Mouse (Mus musculus) liver, embryonic 15.5 days (tissue): ENCODE data around the gene Rbm19. TPM values are rescaled to one million over a fixed set of nuclear protein-coding genes. Genes with fewer than 3 reads are reported as not detected.

Experiments
- ATAC-seq: fragments of 200-750 bp; cut with Nextera tagmentation; 2 replicates; pipeline ENCODE4 v1.8.0; 2017; ENCODE audit warnings: moderate number of reproducible peaks, mild to moderate bottlenecking, moderate library complexity; ENCODE audit not compliant: insufficient read depth
- H3K27ac ChIP-seq: fragments of 300-500 bp; sonication (generic); replicated peaks from 2 replicates; pipeline ENCODE4 v1.5.1; 2015; ENCODE audit warnings: mild to moderate bottlenecking, inconsistent platforms
- H3K27me3 ChIP-seq: fragments of 300-500 bp; sonication (generic); 2 replicates; pipeline ENCODE4 v1.6.1; 2015; ENCODE audit warnings: mild to moderate bottlenecking, inconsistent platforms
- H3K36me3 ChIP-seq: fragments of 300-500 bp; sonication (generic); replicated peaks from 2 replicates; pipeline ENCODE4 v1.6.1; 2015; ENCODE audit warnings: moderate library complexity, mild to moderate bottlenecking, inconsistent platforms
- H3K4me1 ChIP-seq: fragments of 300-500 bp; sonication (generic); replicated peaks from 2 replicates; pipeline ENCODE4 v1.6.1; 2015; ENCODE audit warnings: inconsistent platforms
- H3K4me2 ChIP-seq: fragments of 300-500 bp; sonication (generic); 2 replicates; pipeline ENCODE4 v1.6.1; 2015; ENCODE audit warnings: moderate library complexity, mild to moderate bottlenecking, inconsistent platforms
- H3K4me3 ChIP-seq: fragments of 300-500 bp; sonication (generic); replicated peaks from 2 replicates; pipeline ENCODE4 v1.5.1; 2015; ENCODE audit warnings: mild to moderate bottlenecking, inconsistent platforms
- H3K9ac ChIP-seq: fragments of 300-500 bp; sonication (generic); 2 replicates; pipeline ENCODE4 v1.6.1; 2015; ENCODE audit warnings: moderate library complexity, mild to moderate bottlenecking, inconsistent platforms
- H3K9me3 ChIP-seq: fragments of 300-500 bp; sonication (generic); replicated peaks from 2 replicates; pipeline ENCODE4 v1.6.1; 2016; ENCODE audit warnings: inconsistent platforms
- WGBS: fragments of 180-500 bp; shearing (Covaris S2); methylation state at CpG from one replicate; pipeline ENCODE4 v1.1.7; 2015; ENCODE audit warnings: mixed read lengths; ENCODE audit not compliant: insufficient replicate concordance; 5-methylcytosine and 5-hydroxymethylcytosine counted together
- polyA plus RNA-seq: library from polyadenylated mRNA; unstranded; fragments of >200 nt; fragmentation: Nextera tagmentation; extraction: Ambion mirVana; gene quantifications from 2 replicates; pipeline ENCODE4 v1.2.1, GENCODE M21; 2015

Rbm19 gene
- polyA plus RNA-seq, 1 experiment from 2014 or later, result 9.2 TPM

GRCm38 (mm10) chr5:120165061-120165942 lies 49.0 kb downstream of the Rbm19 start:
- peak; percentile 40 for ATAC-seq
- H3K27me3 ChIP-seq, result no peaks in the 10 kb centered on the region
- 50% methylated on average over 9 of the region's 9 CpGs for WGBS
- H3K9ac ChIP-seq, result no peak overlapping the region
- no peaks in the 10 kb centered on the region for H3K9me3 ChIP-seq
- H3K27ac ChIP-seq, result 0 out of 2 replicates have a peak overlapping the region, but pooled peaks have one; percentile 33
- H3K4me1 ChIP-seq, result peaks cover 48% of the 10 kb centered on the region
- H3K36me3 ChIP-seq, result no peaks in the 10 kb centered on the region
- no peak overlapping the region for H3K4me3 ChIP-seq
- H3K4me2 ChIP-seq, result no peak overlapping the region

- Histone ChIP-seq H3K27ac (no peak overlapping the region), H3K36me3 (no peaks in the 10 kb centered on the region), H3K9ac (no peak overlapping the region), H3K9me3 (no peaks in the 10 kb centered on the region), H3K27me3 (no peaks in the 10 kb centered on the region), H3K4me3 (no peak overlapping the region), H3K4me1 (peaks cover 47% of the 10 kb centered on the region), H3K4me2 (no peak overlapping the region)
- WGBS, result 60% methylated on average over 13 of the region's 13 CpGs
- ATAC-seq, result no peak
Measured at GRCm38 (mm10) chr5:120167787-120168325, 51.6 kb downstream of the Rbm19 start.

- Histone ChIP-seq H3K27ac (no peak overlapping the region), H3K4me3 (no peak overlapping the region), H3K9me3 (no peaks in the 10 kb centered on the region), H3K9ac (no peak overlapping the region), H3K4me1 (peaks cover 20% of the 10 kb centered on the region), H3K4me2 (peak overlapping the region; percentile 29; the same call in 1 of the 2 replicates), H3K27me3 (no peaks in the 10 kb centered on the region), H3K36me3 (0 out of 2 replicates have a peak, but pooled peaks cover 10% of the 10 kb centered on the region)
- 36% methylated on average over 18 of the region's 18 CpGs for WGBS
- peak; percentile 24 for ATAC-seq
Measured at GRCm38 (mm10) chr5:120171865-120172728, 55.8 kb downstream of the Rbm19 start.

GRCm38 (mm10) chr5:120172729-120173101 lies 56.5 kb downstream of the Rbm19 start:
- ATAC-seq, result peak; percentile 61
- Histone ChIP-seq H3K27me3 (no peaks in the 10 kb centered on the region), H3K4me2 (0 out of 2 replicates have a peak overlapping the region, but pooled peaks have one; percentile 29), H3K9ac (no peak overlapping the region), H3K9me3 (no peaks in the 10 kb centered on the region), H3K27ac (no peak overlapping the region), H3K4me1 (peaks cover 20% of the 10 kb centered on the region), H3K4me3 (no peak overlapping the region), H3K36me3 (0 out of 2 replicates have a peak, but pooled peaks cover 10% of the 10 kb centered on the region)
- 39% methylated on average over 8 of the region's 8 CpGs for WGBS

- H3K36me3 ChIP-seq, result 0 out of 2 replicates have a peak, but pooled peaks cover 11% of the 10 kb centered on the region
- H3K27ac ChIP-seq, result no peak overlapping the region
- H3K4me3 ChIP-seq, result no peak overlapping the region
- ATAC-seq, result no peak
- peaks cover 20% of the 10 kb centered on the region for H3K4me1 ChIP-seq
- H3K4me2 ChIP-seq, result no peak overlapping the region
- WGBS, result 63% methylated on average over 7 of the region's 7 CpGs
- H3K9me3 ChIP-seq, result no peaks in the 10 kb centered on the region
- no peaks in the 10 kb centered on the region for H3K27me3 ChIP-seq
- no peak overlapping the region for H3K9ac ChIP-seq
Measured at GRCm38 (mm10) chr5:120174317-120174716, 58.1 kb downstream of the Rbm19 start.

- Histone ChIP-seq H3K36me3 (peaks cover 19% of the 10 kb centered on the region; the same call in 1 of the 2 replicates), H3K9ac (no peak overlapping the region), H3K9me3 (no peaks in the 10 kb centered on the region), H3K27me3 (no peaks in the 10 kb centered on the region), H3K27ac (no peak overlapping the region), H3K4me1 (peaks cover 20% of the 10 kb centered on the region), H3K4me2 (no peak overlapping the region), H3K4me3 (no peak overlapping the region)
- ATAC-seq, result no peak
- 75% methylated on average over 8 of the region's 8 CpGs for WGBS
Measured at GRCm38 (mm10) chr5:120175217-120175616, 59.0 kb downstream of the Rbm19 start.

GRCm38 (mm10) chr5:120176246-120177065 lies 60.2 kb downstream of the Rbm19 start:
- Histone ChIP-seq H3K27me3 (no peaks in the 10 kb centered on the region), H3K4me2 (no peak overlapping the region), H3K4me3 (no peak overlapping the region), H3K4me1 (peaks cover 20% of the 10 kb centered on the region), H3K27ac (no peak overlapping the region), H3K36me3 (peaks cover 25% of the 10 kb centered on the region), H3K9ac (no peak overlapping the region), H3K9me3 (no peaks in the 10 kb centered on the region)
- WGBS, result 77% methylated on average over 13 of the region's 13 CpGs
- ATAC-seq, result no peak

- Histone ChIP-seq H3K4me2 (no peak overlapping the region), H3K9ac (no peak overlapping the region), H3K4me3 (no peak overlapping the region), H3K9me3 (no peaks in the 10 kb centered on the region), H3K4me1 (peaks cover 15% of the 10 kb centered on the region), H3K36me3 (peaks cover 25% of the 10 kb centered on the region), H3K27ac (no peak overlapping the region), H3K27me3 (no peaks in the 10 kb centered on the region)
- ATAC-seq, result no peak
- 78% methylated on average over 4 of the region's 4 CpGs for WGBS
Measured at GRCm38 (mm10) chr5:120177066-120177340, 60.7 kb downstream of the Rbm19 start.

- WGBS, result 78% methylated on average over 11 of the region's 11 CpGs
- no peak overlapping the region for H3K27ac ChIP-seq
- peaks cover 25% of the 10 kb centered on the region for H3K36me3 ChIP-seq
- no peaks in the 10 kb centered on the region for H3K9me3 ChIP-seq
- H3K27me3 ChIP-seq, result no peaks in the 10 kb centered on the region
- no peaks in the 10 kb centered on the region for H3K4me1 ChIP-seq
- ATAC-seq, result no peak
- no peak overlapping the region for H3K4me3 ChIP-seq
- H3K9ac ChIP-seq, result no peak overlapping the region
- H3K4me2 ChIP-seq, result no peak overlapping the region
Measured at GRCm38 (mm10) chr5:120180102-120180501, 63.8 kb downstream of the Rbm19 start.

GRCm38 (mm10) chr5:120181384-120181783 lies 65.1 kb downstream of the Rbm19 start:
- H3K4me1 ChIP-seq, result no peaks in the 10 kb centered on the region
- no peak overlapping the region for H3K4me3 ChIP-seq
- no peak overlapping the region for H3K4me2 ChIP-seq
- peaks cover 18% of the 10 kb centered on the region for H3K36me3 ChIP-seq
- no peak overlapping the region for H3K9ac ChIP-seq
- H3K9me3 ChIP-seq, result no peaks in the 10 kb centered on the region
- no peaks in the 10 kb centered on the region for H3K27me3 ChIP-seq
- WGBS, result 79% methylated on average over 4 of the region's 4 CpGs
- no peak for ATAC-seq
- no peak overlapping the region for H3K27ac ChIP-seq
